Mouse (Mus musculus) cerebellum, postnatal 4 days (tissue): ENCODE data around the gene Zfp524.
"Not testable (repeated sequence)": the region's sequence is repeated elsewhere in the genome, so short reads cannot be mapped to it uniquely, and the experiment has no call there.

Experiments
- DNase-seq, 2 experiments: peaks; one replicate each; pipeline ENCODE4 v3.0.0; 2022; ENCODE audit warnings: low spot score in 2 of 2, mixed read lengths in 1 of 2

Gene Zfp524

GRCm38 (mm10) chr7:5014251-5015117, at the start of gene Zfp524, which contains the start of gene Fiz1:
TSS of gene Zfp524 (plus strand) at chr7:5014415.
TSS of gene Fiz1 (minus strand) at chr7:5014697.
- peak; percentile 94 to 97 for DNase-seq

- DNase-seq: no peak
Observed at GRCm38 (mm10) chr7:4964988-4965387, 49.2 kb upstream of the Zfp524 start.

DNA sequence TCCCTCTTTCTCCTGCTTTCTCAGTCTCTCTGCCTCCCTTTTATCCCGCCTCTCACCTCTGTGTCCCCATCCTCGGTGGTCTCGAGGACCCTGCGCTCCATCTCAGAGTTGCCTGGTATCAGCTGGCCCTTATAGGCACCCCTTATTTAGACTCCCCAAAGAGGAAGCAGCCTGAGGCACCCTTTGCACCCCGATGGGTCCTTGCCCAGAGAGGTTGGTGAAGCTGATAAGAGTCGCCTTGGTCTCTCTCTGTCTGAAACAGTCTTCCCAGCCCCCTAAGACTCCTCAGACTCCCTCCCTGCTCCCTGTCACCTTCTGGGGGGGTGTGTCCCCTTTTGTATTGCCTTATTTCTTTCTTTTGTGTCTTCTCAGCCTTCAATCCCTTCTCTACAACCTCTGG, 43.1 kb upstream of the Zfp524 start, which contains the start of gene Sbk3:
TSS of gene Sbk3 (minus strand) at position 101 of the 400 bp plus-strand sequence.
- no peak for DNase-seq

DNA sequence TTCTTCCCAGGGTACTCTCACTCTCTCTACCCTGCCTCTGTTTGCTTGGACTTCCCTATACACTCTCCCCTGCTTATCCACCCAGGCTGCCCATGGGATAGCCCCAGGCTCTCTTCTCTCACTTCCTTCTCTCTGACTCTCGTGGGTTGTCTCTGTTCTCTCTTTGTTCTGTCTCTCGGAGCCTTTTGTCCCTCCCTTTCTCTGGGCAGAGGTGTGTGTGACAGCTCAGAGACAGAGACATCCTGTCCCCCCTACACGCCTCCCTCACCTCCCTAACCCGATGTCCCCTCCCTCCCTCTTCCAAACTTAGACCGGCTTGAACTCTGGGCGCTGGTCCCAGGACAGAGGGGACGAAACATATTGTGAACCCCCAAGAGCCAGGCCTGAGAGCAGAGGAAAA, 42.5 kb upstream of the Zfp524 start:
- no peak for DNase-seq

DNA sequence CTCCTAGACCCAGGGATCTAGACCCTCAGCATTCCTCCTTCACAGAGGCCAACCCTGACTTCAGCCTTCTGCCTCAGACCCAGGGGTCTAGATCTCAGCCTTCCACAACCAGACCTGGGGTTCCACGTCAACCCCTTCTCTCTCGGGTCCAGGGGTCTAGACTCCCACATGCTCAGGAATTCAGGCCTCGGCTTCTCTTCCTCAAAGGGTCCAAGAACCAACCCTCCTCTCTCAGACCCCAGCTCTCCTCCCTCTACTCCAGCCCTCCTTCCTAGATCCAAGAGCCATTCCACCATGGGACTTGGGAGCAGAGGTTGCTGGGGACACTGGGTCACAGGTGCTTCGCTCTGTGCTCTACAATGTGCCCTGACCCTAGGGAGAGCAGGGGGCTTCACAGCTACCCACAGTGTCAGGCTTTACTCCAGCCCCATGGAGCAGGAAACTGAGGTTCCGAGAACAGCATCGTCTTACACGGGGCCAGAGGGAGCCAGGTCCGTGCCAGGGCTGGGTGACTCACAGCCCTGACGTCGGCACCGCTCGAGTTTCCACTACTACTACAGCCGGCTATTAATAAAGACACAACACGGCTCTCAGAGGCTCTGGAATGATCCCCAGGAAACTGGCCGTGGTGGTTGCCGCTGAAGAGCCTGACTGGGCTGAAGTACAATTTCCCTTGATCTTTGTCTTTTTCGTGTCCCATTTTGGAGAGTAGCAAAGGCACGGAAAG, 41.7 kb upstream of the Zfp524 start:
- DNase-seq: no peak

DNA sequence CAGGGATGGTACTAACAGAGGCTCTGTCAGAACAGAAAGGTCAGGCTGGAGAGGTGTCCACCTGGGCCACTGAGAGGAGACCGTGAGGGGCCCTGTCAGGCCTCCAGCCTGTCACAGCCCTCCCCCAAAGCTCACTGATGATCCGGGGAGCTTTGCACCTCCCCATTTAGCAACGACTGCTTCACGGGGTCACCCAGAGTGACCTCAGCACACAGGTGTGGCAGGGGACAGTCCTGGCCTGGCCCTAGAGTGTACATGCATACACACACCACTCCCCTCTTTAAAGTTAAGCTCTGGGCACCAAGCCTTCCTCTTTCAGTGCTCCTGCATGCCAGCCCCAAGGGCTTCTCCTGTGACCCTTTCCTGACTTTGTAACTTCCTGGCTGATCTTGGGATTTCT, 38.8 kb upstream of the Zfp524 start:
- no peak for DNase-seq

- no peak for DNase-seq
Observed at GRCm38 (mm10) chr7:4976832-4977231, 37.4 kb upstream of the Zfp524 start.

DNA sequence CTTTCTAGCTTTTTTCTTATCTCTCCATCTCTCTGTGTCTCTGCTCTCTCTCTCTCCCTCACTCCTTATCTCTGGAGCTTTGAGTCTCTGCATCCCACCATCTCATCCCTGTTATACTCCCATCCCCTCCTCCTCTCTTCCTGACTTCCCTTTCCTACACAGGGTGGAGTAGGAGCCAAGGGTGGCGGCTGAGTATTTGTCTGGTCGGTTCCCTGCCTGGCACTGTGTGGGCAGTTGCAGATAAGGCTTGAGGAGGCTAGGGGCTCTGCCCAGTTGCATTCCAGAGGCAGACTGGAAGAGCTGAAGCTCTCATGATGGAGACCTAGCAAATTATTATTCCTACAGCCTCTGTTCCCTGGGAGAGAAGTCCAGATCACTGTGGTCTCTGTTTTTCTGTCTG, 26.0 kb upstream of the Zfp524 start:
- DNase-seq: no peak

DNA sequence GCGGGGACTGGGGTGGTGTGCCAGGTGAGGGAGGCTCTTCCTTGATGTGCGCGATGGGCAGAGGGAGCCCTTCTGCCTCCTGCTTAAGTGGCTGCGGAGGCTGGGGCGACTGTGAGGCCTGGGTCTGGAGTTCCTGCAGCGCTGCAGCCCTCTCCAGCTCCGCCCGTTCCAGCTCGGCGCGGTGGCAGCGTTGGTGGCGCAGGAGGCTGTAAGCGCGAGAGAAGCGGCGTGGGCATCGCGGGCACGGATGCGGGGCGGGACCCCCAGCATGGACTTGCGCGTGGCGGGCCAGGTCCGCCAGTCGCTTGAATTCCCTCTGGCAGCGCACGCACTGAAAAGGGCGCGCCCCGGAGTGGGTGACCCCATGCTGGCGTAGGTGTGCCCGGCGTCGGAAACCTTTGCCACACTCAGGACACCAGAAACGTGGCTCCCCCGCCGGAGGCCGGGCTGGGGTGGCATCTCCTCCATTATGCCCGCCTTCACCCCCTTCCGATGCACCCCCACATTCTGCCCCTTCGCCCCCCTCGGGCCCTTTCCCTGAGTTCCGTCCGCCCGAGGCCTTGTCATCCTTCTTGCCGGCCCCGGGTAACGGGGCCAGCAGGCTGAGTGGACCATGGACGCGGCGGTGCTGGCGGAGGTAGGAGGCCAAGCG, 20.7 kb upstream of the Zfp524 start:
- peak in 1 of 2 experiments; percentile 4 for DNase-seq

DNA sequence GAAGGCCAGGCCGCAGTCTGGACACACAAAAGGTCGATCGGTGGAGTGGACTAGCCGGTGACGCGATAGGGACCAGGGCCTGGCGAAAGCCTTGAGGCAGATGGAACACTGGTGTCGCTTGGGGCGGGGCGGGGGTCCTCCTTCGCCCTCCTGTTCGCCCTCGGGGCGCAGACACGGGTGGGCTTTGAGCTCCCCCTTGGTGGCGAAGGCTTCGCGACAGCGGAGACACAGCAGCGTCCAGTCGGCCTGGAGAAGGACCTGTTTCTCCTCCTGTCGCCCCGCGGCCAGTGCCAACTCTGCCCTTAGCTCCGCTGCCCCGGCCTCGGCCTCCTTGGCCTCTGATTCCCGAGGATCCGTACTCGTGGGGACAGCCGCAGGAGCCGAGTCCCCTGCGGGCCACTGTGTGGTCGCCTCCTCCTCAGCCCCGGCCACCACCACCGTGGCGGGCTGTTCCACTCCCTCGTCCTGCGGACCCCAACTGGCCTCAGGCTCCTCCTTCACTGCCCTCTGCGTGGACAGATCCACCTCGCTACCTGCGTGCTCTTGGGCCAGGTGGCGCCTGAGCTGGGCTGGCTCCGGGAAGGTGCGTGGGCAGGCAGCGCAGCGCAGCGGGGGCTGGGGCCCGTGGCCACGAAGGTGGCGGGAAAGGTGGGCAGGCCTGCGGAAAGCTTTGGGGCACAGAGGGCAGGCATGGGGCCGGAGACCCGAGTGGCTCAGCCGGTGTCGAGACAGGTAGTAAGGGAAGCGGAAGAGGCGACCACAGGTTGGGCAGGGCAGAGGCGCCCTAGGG, 20.0 kb upstream of the Zfp524 start:
- DNase-seq: peak in 1 of 2 experiments; percentile 10

GRCm38 (mm10) chr7:4995268-4996002, 18.8 kb upstream of the Zfp524 start:
- DNase-seq: no peak

- peak; percentile 95 for DNase-seq
Observed at GRCm38 (mm10) chr7:4996003-4996895, 18.0 kb upstream of the Zfp524 start, which contains the start of gene Zfp579. TSS of gene Zfp579 (minus strand) at chr7:4996158.

DNA sequence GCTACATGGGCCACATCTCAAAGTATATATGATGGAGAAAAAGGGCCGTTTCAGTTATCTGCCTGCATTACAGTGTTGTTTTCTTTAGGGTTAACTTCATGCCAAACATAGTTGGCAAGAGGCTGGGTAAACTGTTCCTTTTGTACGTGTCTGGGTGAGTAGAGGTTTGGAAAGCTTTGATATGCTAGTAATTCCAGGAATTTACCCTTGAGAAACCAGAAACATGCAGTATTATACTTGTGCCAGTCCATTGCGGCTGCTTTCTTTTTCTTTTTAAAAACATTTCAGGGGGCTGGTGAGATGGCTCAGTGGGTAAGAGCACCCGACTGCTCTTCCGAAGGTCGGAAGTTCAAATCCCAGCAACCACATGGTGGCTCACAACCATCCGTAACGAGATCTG, 17.3 kb upstream of the Zfp524 start:
- no peak for DNase-seq

DNA sequence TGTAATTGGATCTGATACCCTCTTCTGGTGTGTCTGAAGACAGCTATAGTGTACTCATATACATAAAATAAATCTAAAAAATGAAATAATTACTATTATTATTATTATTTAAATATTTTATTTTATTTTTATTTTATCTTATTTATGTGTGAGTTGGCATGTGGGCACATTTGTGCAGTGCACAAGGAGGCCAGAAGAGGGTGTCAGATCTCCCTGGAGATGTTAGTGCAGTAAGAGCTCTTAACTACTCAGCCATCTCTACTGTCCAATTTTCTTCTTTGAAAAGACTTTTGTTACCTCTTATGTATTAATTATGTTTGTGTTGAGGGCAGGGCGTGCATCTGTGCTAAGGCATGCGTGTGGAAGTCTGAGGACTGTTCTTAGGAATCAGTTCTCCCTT, 14.3 kb upstream of the Zfp524 start:
- no peak for DNase-seq

GRCm38 (mm10) chr7:5002876-5003275, 11.3 kb upstream of the Zfp524 start:
- not testable (repeated sequence) for DNase-seq

GRCm38 (mm10) chr7:5008229-5008628, 6.0 kb upstream of the Zfp524 start:
- no peak for DNase-seq

DNA sequence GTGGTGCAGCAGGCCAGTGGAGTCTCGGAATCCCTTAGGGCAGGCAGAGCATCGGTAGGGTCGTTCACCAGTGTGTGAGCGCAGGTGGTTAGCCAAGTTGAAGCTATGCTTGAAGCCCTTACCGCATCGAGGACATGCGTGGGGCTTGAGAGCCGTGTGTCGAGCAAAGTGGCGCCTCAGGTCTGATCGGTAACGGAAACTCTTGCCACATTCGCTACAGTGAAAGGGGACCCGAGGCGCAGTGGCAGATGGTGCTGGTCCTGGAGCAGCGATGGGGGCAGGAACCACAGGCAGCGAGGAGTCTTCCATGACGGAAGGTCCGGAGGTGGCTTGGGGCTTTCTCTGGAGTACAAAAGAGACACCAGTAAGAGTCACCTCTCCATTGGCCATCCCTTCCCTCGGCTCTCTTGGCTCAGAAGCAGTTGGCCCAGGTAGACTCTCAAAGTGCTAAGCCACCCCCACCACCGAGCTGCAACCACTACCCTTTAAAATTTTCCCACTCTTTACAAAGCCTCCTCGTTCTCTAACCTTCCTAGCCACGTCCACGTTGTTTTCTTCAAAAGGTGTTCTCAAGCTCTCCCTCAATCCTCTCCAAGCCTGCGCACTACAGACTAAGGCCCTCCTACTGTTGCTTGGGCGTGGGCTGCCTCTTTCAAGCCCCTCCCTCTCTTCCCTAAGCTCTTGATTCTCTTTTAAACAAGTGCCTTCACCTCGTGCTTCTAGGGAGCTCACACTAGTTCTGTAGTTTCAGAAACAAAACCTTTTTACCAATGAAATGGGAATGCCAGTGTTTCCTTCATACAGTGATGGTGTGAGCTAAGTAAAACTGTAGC, 1.3 kb upstream of the Zfp524 start:
- no peak for DNase-seq

GRCm38 (mm10) chr7:5015118-5016001, 1.1 kb downstream of the Zfp524 start, which contains the start of gene Gm44973:
TSS of gene Gm44973 (plus strand) at chr7:5015496.
- DNase-seq: peak; percentile 85 to 93
